In genomic region chr4:58077536-58077935, GRCm38 (mm10) we compare ENCODE assay signal across 19 mouse cellular contexts.
DNase-seq lines count a peak whose midpoint lies in the region; ATAC-seq and TF ChIP-seq lines count a peak whose summit lies in the region.
"Had no signal": no experiment of that assay in that cellular context is flagged by ENCODE, and none has a peak within 500 bp of the region (broad histone marks: within the 10 kb centered on the region; RNA-seq: fewer than 3 reads in every experiment).

No protein-coding gene starts in this region.

- TF ChIP-seq CTCF in hindbrain, postnatal 0 days (IDR thresholded peaks at IDR 0.05; ENCODE audit: low read depth), result no peak

- 84% methylated on average over 4 of the region's 4 CpGs for WGBS in embryonic facial prominence, embryonic 13.5 days
- 88% methylated on average over 4 of the region's 4 CpGs for WGBS in embryonic facial prominence, embryonic 10.5 days
- 77% methylated on average over 4 of the region's 4 CpGs for WGBS in hindbrain, postnatal 0 days
- WGBS in hindbrain, embryonic 16.5 days, result 93% methylated on average over 4 of the region's 4 CpGs
- WGBS in embryonic facial prominence, embryonic 14.5 days, result 88% methylated on average over 4 of the region's 4 CpGs

- H3K27ac ChIP-seq in embryonic facial prominence, embryonic 13.5 days, result peak overlapping the region; percentile 35; the same call in 1 of the 2 replicates
- no peak overlapping the region for H3K27ac ChIP-seq in embryonic facial prominence, embryonic 10.5 days (replicated peaks)
- peak overlapping the region; percentile 23 for H3K27ac ChIP-seq in hindbrain, postnatal 0 days
- H3K27ac ChIP-seq in hindbrain, embryonic 16.5 days (ENCODE audit: low read depth, low read length), result no peak overlapping the region
- H3K27ac ChIP-seq in embryonic facial prominence, embryonic 14.5 days (replicated peaks; ENCODE audit: low read depth, low read length), result peak overlapping the region; percentile 24
- H3K27ac ChIP-seq: embryonic facial prominence, embryonic 15.5 days; forebrain, embryonic 10.5 days; forebrain, embryonic 12.5 days had no signal

- no peaks in the 10 kb centered on the region for H3K9me3 ChIP-seq in embryonic facial prominence, embryonic 13.5 days
- H3K9me3 ChIP-seq in embryonic facial prominence, embryonic 10.5 days, result no peaks in the 10 kb centered on the region
- no peaks in the 10 kb centered on the region for H3K9me3 ChIP-seq in hindbrain, postnatal 0 days (ENCODE audit: low read length)
- no peaks in the 10 kb centered on the region for H3K9me3 ChIP-seq in hindbrain, embryonic 16.5 days (ENCODE audit: control insufficient read depth, low read length)
- no peaks in the 10 kb centered on the region for H3K9me3 ChIP-seq in embryonic facial prominence, embryonic 14.5 days (ENCODE audit: control insufficient read depth, low read length)
- H3K9me3 ChIP-seq: embryonic facial prominence, embryonic 15.5 days; forebrain, embryonic 10.5 days; forebrain, embryonic 12.5 days had no signal

- no peak for DNase-seq in embryonic facial prominence, embryonic 10.5 days (ENCODE audit: low spot score)
- no peak for DNase-seq in hindbrain, postnatal 0 days (ENCODE audit: low spot score)
- no peak for DNase-seq in embryonic facial prominence, embryonic 14.5 days (ENCODE audit: low spot score)
- DNase-seq: adrenal gland, adult 8-10 months; B cell, adult 2 months; cerebellum, adult 11-12 months had no signal

- H3K4me3 ChIP-seq in embryonic facial prominence, embryonic 13.5 days, result no peak overlapping the region
- H3K4me3 ChIP-seq in embryonic facial prominence, embryonic 10.5 days, result no peak overlapping the region
- H3K4me3 ChIP-seq in hindbrain, postnatal 0 days (ENCODE audit: low read length), result no peak overlapping the region
- H3K4me3 ChIP-seq in hindbrain, embryonic 16.5 days (ENCODE audit: low read length), result no peak overlapping the region
- no peak overlapping the region for H3K4me3 ChIP-seq in embryonic facial prominence, embryonic 14.5 days (ENCODE audit: low read depth, low read length)
- H3K4me3 ChIP-seq: embryonic facial prominence, embryonic 15.5 days; erythroblast, embryonic 14.5 days; forebrain, embryonic 10.5 days; forebrain, embryonic 12.5 days had no signal

- H3K27me3 ChIP-seq in embryonic facial prominence, embryonic 13.5 days, result no peaks in the 10 kb centered on the region
- no peaks in the 10 kb centered on the region for H3K27me3 ChIP-seq in embryonic facial prominence, embryonic 10.5 days (replicated peaks; ENCODE audit: low read depth, poor library complexity, severe bottlenecking)
- H3K27me3 ChIP-seq in hindbrain, postnatal 0 days (ENCODE audit: insufficient read depth, low read length), result no peaks in the 10 kb centered on the region
- no peaks in the 10 kb centered on the region for H3K27me3 ChIP-seq in hindbrain, embryonic 16.5 days (replicated peaks; ENCODE audit: control insufficient read depth, insufficient read depth, low read length)
- no peaks in the 10 kb centered on the region for H3K27me3 ChIP-seq in embryonic facial prominence, embryonic 14.5 days (replicated peaks; ENCODE audit: control insufficient read depth, insufficient read depth, low read length)
- H3K27me3 ChIP-seq: CH12.LX; embryonic facial prominence, embryonic 15.5 days; forebrain, embryonic 12.5 days; Patski had no signal

- H3K4me1 ChIP-seq in embryonic facial prominence, embryonic 13.5 days, result peaks cover 8% of the 10 kb centered on the region; the same call in 1 of the 2 replicates
- H3K4me1 ChIP-seq in embryonic facial prominence, embryonic 10.5 days, result no peaks in the 10 kb centered on the region
- H3K4me1 ChIP-seq in hindbrain, postnatal 0 days (ENCODE audit: insufficient read depth, low read length), result 0 out of 2 replicates have a peak, but pooled peaks cover 2% of the 10 kb centered on the region
- 0 out of 2 replicates have a peak, but pooled peaks cover 3% of the 10 kb centered on the region for H3K4me1 ChIP-seq in hindbrain, embryonic 16.5 days (ENCODE audit: control insufficient read depth, insufficient read depth, low read depth, low read length)
- H3K4me1 ChIP-seq in embryonic facial prominence, embryonic 14.5 days (ENCODE audit: control insufficient read depth, insufficient read depth, low read length), result peaks cover 3% of the 10 kb centered on the region; the same call in 1 of the 2 replicates

- no peak overlapping the region for H3K9ac ChIP-seq in embryonic facial prominence, embryonic 13.5 days
- H3K9ac ChIP-seq in hindbrain, postnatal 0 days (replicated peaks; ENCODE audit: low read length), result no peak overlapping the region
- no peak overlapping the region for H3K9ac ChIP-seq in hindbrain, embryonic 16.5 days (ENCODE audit: low read depth, low read length)
- no peak overlapping the region for H3K9ac ChIP-seq in embryonic facial prominence, embryonic 14.5 days (ENCODE audit: low read depth, low read length)
- H3K9ac ChIP-seq: embryonic facial prominence, embryonic 15.5 days; forebrain, embryonic 12.5 days had no signal

- H3K36me3 ChIP-seq in embryonic facial prominence, embryonic 13.5 days, result peaks cover 9% of the 10 kb centered on the region
- no peaks in the 10 kb centered on the region for H3K36me3 ChIP-seq in embryonic facial prominence, embryonic 10.5 days (replicated peaks)
- H3K36me3 ChIP-seq in hindbrain, postnatal 0 days (ENCODE audit: insufficient read depth, low read length), result no peaks in the 10 kb centered on the region
- no peaks in the 10 kb centered on the region for H3K36me3 ChIP-seq in hindbrain, embryonic 16.5 days (ENCODE audit: control insufficient read depth, insufficient read depth, low read length)
- H3K36me3 ChIP-seq in embryonic facial prominence, embryonic 14.5 days (ENCODE audit: control insufficient read depth, insufficient read depth, low read length), result 0 out of 2 replicates have a peak, but pooled peaks cover 2% of the 10 kb centered on the region
- H3K36me3 ChIP-seq: forebrain, embryonic 10.5 days; forebrain, embryonic 12.5 days; G1E had no signal

- ATAC-seq in embryonic facial prominence, embryonic 13.5 days (ENCODE audit: insufficient number of reproducible peaks, insufficient read depth, low FRiP score, low TSS enrichment, low read depth), result no peak
- no peak for ATAC-seq in hindbrain, postnatal 0 days
- ATAC-seq in hindbrain, embryonic 16.5 days, result no peak
- ATAC-seq in embryonic facial prominence, embryonic 14.5 days (ENCODE audit: low read depth), result no peak
- ATAC-seq: activated CD4-positive, CD25-positive, alpha-beta regulatory T cell, adult 4 months; CD4-positive, CD25-positive, alpha-beta regulatory T cell, adult 4 months; forebrain, embryonic 14.5 days; forebrain, embryonic 16.5 days; Patski had no signal

- H3K4me2 ChIP-seq in embryonic facial prominence, embryonic 13.5 days, result no peak overlapping the region
- H3K4me2 ChIP-seq in hindbrain, postnatal 0 days (ENCODE audit: low read depth, low read length), result no peak overlapping the region
- H3K4me2 ChIP-seq in hindbrain, embryonic 16.5 days (ENCODE audit: low read length), result no peak overlapping the region
- H3K4me2 ChIP-seq in embryonic facial prominence, embryonic 14.5 days (ENCODE audit: low read depth, low read length), result no peak overlapping the region
- H3K4me2 ChIP-seq: embryonic facial prominence, embryonic 15.5 days; forebrain, embryonic 12.5 days had no signal

Comparison
In these comparisons a context has a peak if more than half of its experiments do, and no peak if none do; other contexts are left out.
1. H3K27ac ChIP-seq: peak in embryonic facial prominence, embryonic 13.5 days (single experiment), hindbrain, postnatal 0 days (single experiment) and embryonic facial prominence, embryonic 14.5 days (single experiment); none in embryonic facial prominence, embryonic 10.5 days (single experiment) and hindbrain, embryonic 16.5 days (single experiment).